Mouse (Mus musculus) ES-Bruce4 (cell line): ENCODE measurements at regions not wholly inside any gene's neighbourhood (a gene's known extent, or its start where the extent isn't known, plus 50 kb on each side); places are given as distances from the start of the nearest gene placed in this dataset.
"Not testable (repeated sequence)": the region's sequence is repeated elsewhere in the genome, so short reads cannot be mapped to it uniquely, and the experiment has no call there.

ENCODE experiments used
- H3K27ac ChIP-seq: 2 replicates; pipeline ENCODE4 v1.5.1; 2012; ENCODE audit warnings: low read length, inconsistent platforms; ENCODE audit not compliant: insufficient read depth
- H3K27me3 ChIP-seq: 2 replicates; pipeline ENCODE4 v1.6.1; 2012; ENCODE audit warnings: mild to moderate bottlenecking, low read length, inconsistent platforms; ENCODE audit not compliant: control insufficient read depth, poor library complexity, insufficient read depth, severe bottlenecking
- H3K36me3 ChIP-seq: 2 replicates; pipeline ENCODE4 v1.6.1; 2012; ENCODE audit warnings: inconsistent platforms, mild to moderate bottlenecking, low read length, moderate library complexity; ENCODE audit not compliant: control insufficient read depth, poor library complexity, insufficient read depth, severe bottlenecking
- H3K4me1 ChIP-seq: one replicate; pipeline ENCODE4 v1.8.1; 2011; ENCODE audit warnings: low read length; ENCODE audit not compliant: control insufficient read depth, insufficient read depth
- H3K4me3 ChIP-seq: 2 replicates; pipeline ENCODE4 v1.5.1; 2011; ENCODE audit warnings: low read depth, mild to moderate bottlenecking, low read length
- H3K9ac ChIP-seq: 2 replicates; pipeline ENCODE4 v1.6.1; 2012; ENCODE audit warnings: low read depth, mild to moderate bottlenecking, inconsistent platforms; ENCODE audit not compliant: poor library complexity, severe bottlenecking
- H3K9me3 ChIP-seq: replicated peaks from 2 replicates; pipeline ENCODE4 v1.6.1; 2012; ENCODE audit warnings: mild to moderate bottlenecking, low read length, inconsistent platforms; ENCODE audit not compliant: control insufficient read depth, poor library complexity, insufficient read depth, severe bottlenecking
- CTCF ChIP-seq: IDR thresholded peaks from one replicate; pipeline ENCODE4 v1.8.1; 2011; ENCODE audit warnings: low read depth, low read length
- EP300 ChIP-seq: IDR thresholded peaks from 2 replicates; pipeline ENCODE4 v1.6.1; 2011; ENCODE audit warnings: low read depth, low read length; ENCODE audit not compliant: insufficient read depth
- POLR2A ChIP-seq: IDR thresholded peaks from one replicate; pipeline ENCODE4 v1.8.1; 2011; ENCODE audit warnings: low read length; ENCODE audit not compliant: insufficient read depth

DNA sequence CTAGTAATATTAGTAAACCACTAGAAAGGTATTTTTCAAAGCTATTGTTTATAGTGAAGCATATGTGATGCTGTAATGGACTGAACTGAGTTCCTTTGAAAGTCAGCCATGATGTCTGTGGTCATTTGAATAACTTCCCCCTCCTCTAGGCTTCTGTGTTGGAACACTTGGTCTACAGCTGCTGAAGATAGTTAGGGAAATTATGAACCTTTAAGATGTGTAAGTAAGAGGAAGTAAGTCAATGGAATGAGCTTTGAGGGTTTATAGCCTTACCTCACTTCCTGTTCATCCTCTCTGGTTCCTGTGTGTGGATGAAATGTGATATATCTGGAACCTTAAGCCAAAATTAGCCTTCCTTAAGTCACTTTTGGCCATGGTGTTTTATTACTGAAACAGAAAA is 145.7 kb upstream of the Tmem229a start:
- Histone ChIP-seq H3K27ac (no peak overlapping the region), H3K36me3 (no peaks in the 10 kb centered on the region), H3K4me3 (no peak overlapping the region), H3K4me1 (no peaks in the 10 kb centered on the region), H3K9ac (no peak overlapping the region), H3K9me3 (peaks cover 3% of the 10 kb centered on the region; the same call in 1 of the 2 replicates), H3K27me3 (no peaks in the 10 kb centered on the region)
- TF ChIP-seq POLR2A (no peak), CTCF (no peak), EP300 (no peak)

DNA sequence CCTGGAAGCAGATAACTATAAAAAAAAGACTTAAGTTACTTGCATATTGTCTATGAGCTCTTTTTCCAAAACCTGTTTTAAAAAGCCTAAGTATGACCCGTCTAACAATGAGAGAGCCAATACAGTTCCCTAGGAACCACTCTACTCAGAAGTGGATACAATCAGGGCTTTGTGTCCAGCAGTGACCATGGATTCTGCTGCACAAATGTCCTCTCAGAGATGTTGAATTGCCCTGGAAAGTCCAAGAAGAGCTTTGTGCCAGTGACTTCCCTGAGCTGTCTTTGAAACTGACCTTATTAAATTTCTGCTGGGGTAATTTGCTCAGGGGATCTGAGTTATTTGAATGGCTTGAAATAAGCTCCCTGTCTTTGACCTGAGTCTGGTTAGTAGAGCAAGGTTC is 131.1 kb upstream of the Tmem229a start:
- Histone ChIP-seq H3K9ac (no peak overlapping the region), H3K4me1 (no peaks in the 10 kb centered on the region), H3K36me3 (no peaks in the 10 kb centered on the region), H3K4me3 (no peak overlapping the region), H3K27me3 (no peaks in the 10 kb centered on the region), H3K27ac (no peak overlapping the region), H3K9me3 (no peaks in the 10 kb centered on the region)
- TF ChIP-seq CTCF (no peak), EP300 (no peak), POLR2A (no peak)

DNA sequence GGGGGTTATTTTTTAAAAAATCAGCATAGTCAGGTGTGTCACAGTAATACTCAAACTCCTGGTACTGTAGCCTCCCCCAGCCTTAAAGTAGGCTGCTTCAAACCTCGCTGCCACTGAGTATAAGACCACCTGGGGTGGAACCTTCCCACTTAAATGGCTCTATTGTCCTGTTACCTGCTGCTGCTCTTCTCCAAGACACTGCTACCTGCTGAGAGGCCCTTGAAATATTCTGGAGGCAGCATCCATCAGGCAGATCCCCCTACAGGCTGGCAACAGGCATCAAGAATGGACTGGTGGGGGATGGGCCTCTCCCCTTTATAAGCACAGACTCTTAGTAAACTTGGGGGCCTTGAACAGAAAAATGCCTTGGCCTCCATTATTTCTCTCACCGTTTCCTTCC is 129.8 kb upstream of the Tmem229a start:
- Histone ChIP-seq H3K9me3 (no peaks in the 10 kb centered on the region), H3K27ac (no peak overlapping the region), H3K27me3 (no peaks in the 10 kb centered on the region), H3K9ac (no peak overlapping the region), H3K4me1 (no peaks in the 10 kb centered on the region), H3K36me3 (no peaks in the 10 kb centered on the region), H3K4me3 (no peak overlapping the region)
- TF ChIP-seq POLR2A (no peak), EP300 (no peak), CTCF (no peak)

DNA sequence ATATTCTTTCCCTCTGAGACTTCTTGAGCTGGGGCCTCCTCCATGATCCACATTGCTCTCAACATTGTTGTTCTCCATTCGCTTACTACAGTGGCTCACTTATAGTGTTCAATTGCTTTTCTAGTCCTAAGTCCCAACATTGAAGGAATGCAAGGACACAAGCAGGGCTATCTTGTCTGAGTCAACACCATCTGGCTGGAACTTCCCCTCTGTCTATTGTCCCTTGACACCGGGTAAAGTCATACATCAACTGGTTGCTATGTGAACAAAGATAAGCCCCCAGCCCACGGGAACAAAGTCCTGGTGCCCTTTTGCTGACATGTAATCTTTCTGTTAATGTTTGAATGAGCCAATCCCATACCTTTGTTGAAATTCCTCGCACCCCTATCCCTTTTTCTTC is 129.2 kb upstream of the Tmem229a start:
- not testable (repeated sequence) for H3K27ac ChIP-seq, H3K9me3 ChIP-seq, H3K9ac ChIP-seq, H3K4me1 ChIP-seq, H3K36me3 ChIP-seq, H3K27me3 ChIP-seq, H3K4me3 ChIP-seq

DNA sequence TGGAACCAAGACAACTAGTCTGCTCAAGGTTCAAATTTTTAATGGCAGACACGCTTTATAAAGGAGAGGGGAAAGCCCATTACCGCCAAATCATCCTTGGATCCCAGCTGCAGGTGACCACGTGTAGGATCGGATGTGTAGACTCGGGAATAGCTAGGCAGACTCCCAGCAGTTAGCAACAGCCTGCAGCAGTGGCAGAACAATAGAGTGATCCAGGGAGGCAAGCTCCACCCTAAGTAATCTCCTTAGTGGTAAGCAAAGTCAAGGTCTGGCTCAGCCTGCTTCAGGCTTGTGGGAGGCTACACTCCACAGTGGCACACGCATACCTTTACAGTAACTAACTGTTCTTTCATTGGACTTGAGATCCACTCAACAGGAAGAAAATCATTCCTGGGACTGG is 109.8 kb upstream of the Tmem229a start:
- Histone ChIP-seq H3K4me1 (no peaks in the 10 kb centered on the region), H3K4me3 (no peak overlapping the region), H3K9me3 (no peaks in the 10 kb centered on the region), H3K36me3 (no peaks in the 10 kb centered on the region), H3K27me3 (no peaks in the 10 kb centered on the region), H3K27ac (no peak overlapping the region), H3K9ac (no peak overlapping the region)
- TF ChIP-seq CTCF = no peak
- no peak for TF ChIP-seq POLR2A
- TF ChIP-seq EP300 = peak; percentile 79

DNA sequence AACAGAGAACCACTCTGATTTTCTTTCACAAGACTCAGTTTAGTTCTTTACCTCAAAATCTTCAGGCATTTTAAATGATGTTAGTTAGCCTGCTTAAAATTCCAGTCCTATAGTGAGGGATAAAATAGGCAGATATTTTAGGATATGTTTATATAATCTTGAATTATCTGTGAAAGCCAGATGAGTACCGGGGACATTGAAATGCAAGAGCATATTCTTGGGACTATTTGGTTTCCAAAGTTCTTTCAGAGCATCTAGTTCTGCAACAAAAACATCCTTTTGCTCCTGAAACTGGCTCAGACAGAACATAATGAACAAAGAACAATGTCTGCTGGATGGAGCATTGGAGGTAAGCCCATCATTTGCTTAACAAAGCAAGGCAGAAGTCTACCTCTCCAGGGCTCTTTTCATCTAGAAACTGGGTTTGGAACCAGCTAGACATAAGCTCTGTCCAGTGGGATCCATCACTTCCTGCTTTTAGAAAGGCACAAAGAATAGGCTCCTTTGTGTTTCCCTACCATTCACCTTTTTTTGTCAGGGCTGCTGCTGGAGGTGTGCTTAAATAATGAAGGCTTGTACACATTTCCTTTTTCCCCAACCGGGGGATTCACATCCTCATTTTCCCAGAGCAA is 76.9 kb upstream of the Tmem229a start:
- Histone ChIP-seq H3K27me3 (no peaks in the 10 kb centered on the region), H3K9me3 (no peaks in the 10 kb centered on the region), H3K9ac (no peak overlapping the region), H3K4me3 (no peak overlapping the region), H3K36me3 (no peaks in the 10 kb centered on the region), H3K4me1 (no peaks in the 10 kb centered on the region), H3K27ac (peak overlapping the region; percentile 36; the same call in 1 of the 2 replicates)
- no peak for TF ChIP-seq POLR2A
- TF ChIP-seq EP300 = no peak
- TF ChIP-seq CTCF = no peak
